Mouse (Mus musculus) neural tube, embryonic 11.5 days (tissue): Measurements from ENCODE around the gene Pdp2. TPM values are rescaled to one million over a fixed set of nuclear protein-coding genes. Genes with fewer than 3 reads are reported as not detected.

Source experiments
- ATAC-seq: fragments of 200-750 bp; cut with Nextera tagmentation; 2 replicates; pipeline ENCODE4 v1.8.0; 2017; ENCODE audit warnings: moderate number of reproducible peaks, mild to moderate bottlenecking, moderate TSS enrichment, moderate library complexity; ENCODE audit not compliant: insufficient read depth, low FRiP score, low TSS enrichment
- DNase-seq: peaks from one replicate; pipeline ENCODE4 v3.0.0-alpha.2; 2015; ENCODE audit warnings: low spot score
- H3K27ac ChIP-seq: fragments of 300-500 bp; sonication (generic); 2 replicates; pipeline ENCODE4 v1.5.1; 2014; ENCODE audit warnings: low read depth, mild to moderate bottlenecking, low read length
- H3K27me3 ChIP-seq: fragments of 300-500 bp; sonication (generic); 2 replicates; pipeline ENCODE4 v1.6.1; 2014; ENCODE audit warnings: mild to moderate bottlenecking, low read length, mixed read lengths; ENCODE audit not compliant: control insufficient read depth, insufficient read depth
- H3K36me3 ChIP-seq: fragments of 300-500 bp; sonication (generic); 2 replicates; pipeline ENCODE4 v1.6.1; 2014; ENCODE audit warnings: mild to moderate bottlenecking, low read length, moderate library complexity, mixed read lengths; ENCODE audit not compliant: control insufficient read depth, insufficient read depth
- H3K4me1 ChIP-seq: fragments of 300-500 bp; sonication (generic); 2 replicates; pipeline ENCODE4 v1.6.1; 2014; ENCODE audit warnings: low read length, mixed read lengths; ENCODE audit not compliant: control insufficient read depth, insufficient read depth
- H3K4me2 ChIP-seq: fragments of 300-500 bp; sonication (generic); 2 replicates; pipeline ENCODE4 v1.6.1; 2014; ENCODE audit warnings: low read depth, mild to moderate bottlenecking, moderate library complexity
- H3K4me3 ChIP-seq: fragments of 300-500 bp; sonication (generic); 2 replicates; pipeline ENCODE4 v1.5.1; 2014; ENCODE audit warnings: low read depth, low read length
- H3K9ac ChIP-seq: fragments of 300-500 bp; sonication (generic); 2 replicates; pipeline ENCODE4 v1.6.1; 2014; ENCODE audit warnings: mild to moderate bottlenecking, low read length
- H3K9me3 ChIP-seq: fragments of 300-500 bp; sonication (generic); 2 replicates; pipeline ENCODE4 v1.6.1; 2016; ENCODE audit warnings: low read length; ENCODE audit not compliant: control insufficient read depth
- WGBS: fragments of 180-500 bp; shearing (Covaris S2); extraction: QIAGEN DNeasy Blood & Tissue Kit; methylation state at CpG from one replicate; pipeline ENCODE4 v1.1.7; 2014; 5-methylcytosine and 5-hydroxymethylcytosine counted together
- polyA plus RNA-seq: library from polyadenylated mRNA; unstranded; fragments of >200 nt; fragmentation: Nextera tagmentation; extraction: Ambion mirVana; gene quantifications from 2 replicates; pipeline ENCODE4 v1.2.1, GENCODE M21; 2014

Pdp2 gene
- 17.8 and 20.0 TPM in 2 replicates for polyA plus RNA-seq

DNA sequence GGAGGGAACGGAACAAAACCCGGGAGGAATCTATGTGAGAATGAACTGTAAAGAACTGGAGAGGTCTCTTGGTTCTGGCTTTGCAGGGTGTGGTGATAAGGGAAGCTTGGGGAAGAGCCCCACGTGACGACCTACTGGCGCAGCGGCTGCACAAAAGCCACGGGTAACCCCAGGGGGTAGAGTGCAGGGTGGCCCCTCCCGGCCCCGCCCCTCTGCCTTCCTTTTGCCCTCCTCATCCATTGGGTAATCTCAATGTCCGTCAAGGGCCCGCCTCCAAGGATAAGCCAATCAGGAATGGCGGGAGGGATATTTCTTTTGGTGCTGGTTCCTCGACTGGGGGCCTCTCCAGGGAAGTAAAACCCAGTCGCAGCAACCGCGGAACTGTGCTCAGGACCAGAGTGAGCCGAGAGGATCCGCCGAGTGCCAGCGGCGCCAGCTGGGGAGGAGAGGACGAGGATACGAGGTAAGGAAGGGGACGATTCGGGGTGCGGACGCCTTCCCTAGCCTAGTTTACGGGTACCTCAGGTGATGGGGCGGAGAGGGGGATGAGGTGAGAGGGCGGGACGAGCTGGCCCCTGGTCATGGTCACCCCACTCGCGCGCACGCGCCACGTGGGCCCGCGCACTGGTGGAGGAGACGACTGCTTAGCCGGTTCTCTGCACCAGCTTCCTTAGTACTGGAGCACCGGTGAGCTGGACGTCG, at the start of gene Pdp2:
TSS of gene Pdp2 (plus strand) at position 319 of the 702 bp plus-strand sequence.
- Histone ChIP-seq H3K36me3 (peaks cover 9% of the 10 kb centered on the region), H3K4me3 (peak within 1 kb of the TSS; percentile 74), H3K27me3 (no peaks in the 10 kb centered on the region), H3K27ac (0 out of 2 replicates have a peak within 1 kb of the TSS, but pooled peaks have one; percentile 51), H3K9ac (peak within 1 kb of the TSS; percentile 62), H3K4me1 (0 out of 2 replicates have a peak, but pooled peaks cover 3% of the 10 kb centered on the region), H3K4me2 (peak within 1 kb of the TSS; percentile 57), H3K9me3 (no peaks in the 10 kb centered on the region)
- WGBS, result 2% methylated on average over 44 of the region's 44 CpGs
- DNase-seq, result peak; percentile 91
- peak; percentile 97 for ATAC-seq

- WGBS, result 15% methylated on average over 8 of the region's 8 CpGs
- H3K4me3 ChIP-seq, result peak overlapping the region; percentile 43
- ATAC-seq, result no peak
- no peaks in the 10 kb centered on the region; the same call in 1 of the 2 replicates for H3K4me1 ChIP-seq
- 0 out of 2 replicates have a peak overlapping the region, but pooled peaks have one; percentile 2 for H3K9ac ChIP-seq
- no peaks in the 10 kb centered on the region for H3K36me3 ChIP-seq
- H3K27me3 ChIP-seq, result peaks cover 45% of the 10 kb centered on the region
- peak overlapping the region; percentile 89 for H3K4me2 ChIP-seq
- no peak for DNase-seq
- H3K9me3 ChIP-seq, result no peaks in the 10 kb centered on the region
- no peak overlapping the region for H3K27ac ChIP-seq
These were observed 49.8 kb upstream of the Pdp2 start for GRCm38 (mm10) chr8:104541515-104541880.

DNA sequence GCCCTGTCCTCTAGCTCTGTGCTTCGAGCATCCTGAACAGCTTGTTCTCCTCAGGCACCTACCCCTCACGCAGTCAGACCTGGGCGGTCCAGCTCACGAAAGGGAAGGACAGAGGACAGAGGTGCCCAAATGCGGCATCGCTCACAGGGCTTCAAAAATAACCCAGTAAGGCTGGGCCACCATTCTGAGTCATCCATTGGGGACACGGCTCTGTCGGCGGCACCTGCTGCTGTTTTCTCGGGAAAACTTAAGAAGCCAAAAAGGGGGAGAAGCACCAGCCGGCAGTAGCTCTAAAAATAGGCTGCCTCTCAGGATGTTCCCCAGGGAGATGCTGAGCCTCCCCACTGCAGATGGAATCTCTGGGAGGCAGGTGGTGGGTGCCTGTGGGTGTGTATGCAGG, 49.1 kb upstream of the Pdp2 start:
- Histone ChIP-seq H3K9me3 (no peaks in the 10 kb centered on the region), H3K4me2 (no peak overlapping the region), H3K27me3 (peaks cover 45% of the 10 kb centered on the region), H3K27ac (no peak overlapping the region), H3K4me1 (no peaks in the 10 kb centered on the region; the same call in 1 of the 2 replicates), H3K9ac (no peak overlapping the region), H3K36me3 (no peaks in the 10 kb centered on the region), H3K4me3 (no peak overlapping the region)
- WGBS, result 15% methylated on average over 11 of the region's 11 CpGs
- DNase-seq (no peak), ATAC-seq (no peak)

DNA sequence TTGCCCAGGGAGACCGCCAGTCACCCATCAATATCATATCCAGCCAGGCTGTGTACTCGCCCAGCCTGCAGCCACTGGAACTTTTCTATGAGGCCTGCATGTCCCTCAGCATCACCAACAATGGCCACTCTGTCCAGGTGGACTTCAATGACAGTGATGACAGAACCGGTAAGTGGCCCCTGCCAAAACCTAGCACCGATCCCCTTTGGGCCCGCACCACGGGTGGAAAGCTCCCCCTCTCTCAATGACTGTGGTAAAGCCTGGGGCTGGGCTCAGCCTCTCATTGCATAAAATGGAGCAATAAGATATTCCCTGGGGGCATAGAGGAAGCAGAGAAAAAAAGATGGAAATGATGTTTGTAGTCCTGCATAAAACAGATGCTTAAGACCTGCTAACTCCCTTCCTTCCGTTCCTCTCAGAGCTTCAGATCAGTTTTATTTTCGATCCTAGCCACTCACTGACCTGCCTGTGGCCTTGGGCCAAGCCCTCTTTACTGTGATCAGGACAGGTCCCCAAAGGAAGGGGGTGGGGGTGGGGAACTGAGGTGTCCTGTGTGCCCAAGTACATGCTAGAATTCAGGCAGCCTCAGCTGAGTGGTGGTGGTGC, 47.7 kb upstream of the Pdp2 start:
- Histone ChIP-seq H3K9ac (no peak overlapping the region), H3K36me3 (no peaks in the 10 kb centered on the region), H3K4me3 (no peak overlapping the region), H3K4me2 (no peak overlapping the region), H3K27me3 (peaks cover 45% of the 10 kb centered on the region), H3K27ac (no peak overlapping the region), H3K4me1 (no peaks in the 10 kb centered on the region; the same call in 1 of the 2 replicates), H3K9me3 (no peaks in the 10 kb centered on the region)
- DNase-seq (no peak), ATAC-seq (no peak)
- 86% methylated on average over 8 of the region's 8 CpGs for WGBS

- Histone ChIP-seq H3K27me3 (no peaks in the 10 kb centered on the region), H3K4me1 (no peaks in the 10 kb centered on the region), H3K9me3 (no peaks in the 10 kb centered on the region), H3K4me3 (no peak overlapping the region), H3K4me2 (no peak overlapping the region), H3K27ac (no peak overlapping the region), H3K9ac (no peak overlapping the region), H3K36me3 (no peaks in the 10 kb centered on the region)
- DNase-seq (no peak), ATAC-seq (no peak)
- 89% methylated on average over 4 of the region's 4 CpGs for WGBS
These were observed 36.1 kb upstream of the Pdp2 start for GRCm38 (mm10) chr8:104555191-104555590.

DNA sequence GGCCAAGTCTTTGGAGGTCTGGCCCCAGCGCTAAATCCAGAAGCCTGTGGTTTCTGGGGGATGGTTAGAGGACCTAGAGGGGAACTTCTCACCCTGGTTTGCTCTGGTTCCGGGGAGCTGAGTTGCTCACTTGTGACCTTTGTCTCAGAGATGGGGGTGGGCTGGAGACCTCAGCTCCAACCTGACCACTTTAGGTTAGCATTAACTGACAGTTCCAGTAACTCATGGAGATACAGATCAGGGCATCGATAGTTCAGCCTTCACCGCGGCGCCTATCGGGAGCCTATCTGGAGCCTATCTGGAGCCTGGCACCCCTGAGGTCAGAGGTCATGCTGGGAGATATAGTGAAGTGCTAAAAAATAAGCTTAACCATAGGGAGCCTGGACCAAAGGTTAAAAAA, 34.0 kb upstream of the Pdp2 start:
- DNase-seq (no peak), ATAC-seq (no peak)
- H3K9me3 ChIP-seq, result no peaks in the 10 kb centered on the region
- H3K4me1 ChIP-seq, result no peaks in the 10 kb centered on the region
- no peak overlapping the region for H3K4me3 ChIP-seq
- H3K27me3 ChIP-seq, result no peaks in the 10 kb centered on the region
- H3K4me2 ChIP-seq, result no peak overlapping the region
- no peaks in the 10 kb centered on the region for H3K36me3 ChIP-seq
- 87% methylated on average over 7 of the region's 7 CpGs for WGBS
- H3K9ac ChIP-seq, result no peak overlapping the region
- H3K27ac ChIP-seq, result no peak overlapping the region

DNA sequence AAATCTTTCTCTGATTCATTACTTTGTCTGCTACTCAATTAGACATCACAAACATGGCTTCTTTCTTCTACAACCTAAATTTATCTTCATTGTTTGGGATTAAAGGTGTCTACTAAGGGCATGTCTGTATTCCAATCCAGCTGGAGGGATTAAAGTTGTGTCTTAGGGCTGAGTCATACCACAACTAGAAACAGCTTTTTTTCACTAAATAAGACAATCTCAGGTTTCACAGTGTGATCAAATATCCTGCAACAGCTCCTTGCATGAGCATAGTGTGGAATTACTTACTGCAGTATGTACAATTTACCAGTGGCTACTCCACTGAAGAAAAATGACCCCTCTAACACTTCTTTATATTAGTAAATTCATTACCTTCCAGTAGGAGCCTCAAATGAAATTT, 30.5 kb upstream of the Pdp2 start:
- Histone ChIP-seq H3K4me2 (no peak overlapping the region), H3K27me3 (no peaks in the 10 kb centered on the region), H3K4me1 (no peaks in the 10 kb centered on the region), H3K9ac (no peak overlapping the region), H3K36me3 (no peaks in the 10 kb centered on the region), H3K9me3 (no peaks in the 10 kb centered on the region), H3K4me3 (no peak overlapping the region), H3K27ac (no peak overlapping the region)
- DNase-seq (no peak), ATAC-seq (no peak)

DNA sequence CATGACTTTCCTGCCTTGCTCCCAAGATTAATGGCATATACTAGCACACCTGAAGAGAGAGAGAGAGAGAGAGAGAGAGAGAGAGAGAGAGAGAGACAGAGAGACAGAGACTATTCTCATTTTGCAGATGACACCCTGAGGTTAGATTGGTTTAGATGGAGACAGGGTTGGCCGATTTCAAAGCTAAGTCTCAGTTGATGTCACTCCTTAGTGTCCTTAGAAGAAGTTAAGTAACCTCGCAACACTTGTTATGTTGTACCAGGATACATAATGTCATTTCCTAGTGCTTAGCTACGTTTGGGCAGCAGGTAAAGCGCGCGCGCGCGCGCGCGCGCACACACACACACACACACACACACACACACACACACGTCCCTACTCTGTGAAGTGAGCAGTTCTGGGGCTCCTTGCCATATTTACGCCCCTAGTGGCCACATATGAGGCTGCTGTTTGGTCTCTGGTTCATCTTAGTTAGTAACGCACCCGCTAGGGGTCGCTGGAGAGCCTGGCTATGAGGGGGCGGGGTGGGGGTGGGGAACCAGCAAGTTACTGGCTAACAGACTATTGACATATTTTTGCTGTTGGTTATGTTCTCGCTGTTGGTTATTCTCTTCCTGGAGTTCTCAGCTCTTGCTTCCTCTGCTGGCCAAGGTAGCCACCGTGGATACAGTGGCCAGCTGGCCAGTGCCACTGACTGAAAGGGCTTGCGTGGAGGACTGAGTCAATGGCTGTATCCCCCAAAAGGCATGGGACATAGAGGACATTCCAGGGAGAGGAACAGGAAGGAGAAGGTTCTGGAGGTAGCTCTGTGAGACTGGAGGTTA, 26.4 kb upstream of the Pdp2 start:
- H3K9ac ChIP-seq, result no peak overlapping the region
- H3K4me2 ChIP-seq, result no peak overlapping the region
- WGBS, result 18% methylated on average over 22 of the region's 22 CpGs
- H3K9me3 ChIP-seq, result no peaks in the 10 kb centered on the region
- no peaks in the 10 kb centered on the region for H3K4me1 ChIP-seq
- DNase-seq, result peak; percentile 85
- H3K4me3 ChIP-seq, result no peak overlapping the region
- H3K36me3 ChIP-seq, result no peaks in the 10 kb centered on the region
- ATAC-seq, result peak; percentile 81
- H3K27me3 ChIP-seq, result no peaks in the 10 kb centered on the region
- H3K27ac ChIP-seq, result no peak overlapping the region
